Mouse (Mus musculus): ENCODE measurements around the gene Htatip2. TPM values are rescaled to one million over a fixed set of nuclear protein-coding genes. Genes with fewer than 3 reads are reported as not detected.

Htatip2 gene
- total RNA-seq (2023): 10 to 100 TPM; 27.3 to 27.7 TPM

GRCm38 (mm10) chr7:49758934-49759571 is at the start of gene Htatip2:
Gene Htatip2, plus strand, starts transcription at chr7:49759115.

DNA sequence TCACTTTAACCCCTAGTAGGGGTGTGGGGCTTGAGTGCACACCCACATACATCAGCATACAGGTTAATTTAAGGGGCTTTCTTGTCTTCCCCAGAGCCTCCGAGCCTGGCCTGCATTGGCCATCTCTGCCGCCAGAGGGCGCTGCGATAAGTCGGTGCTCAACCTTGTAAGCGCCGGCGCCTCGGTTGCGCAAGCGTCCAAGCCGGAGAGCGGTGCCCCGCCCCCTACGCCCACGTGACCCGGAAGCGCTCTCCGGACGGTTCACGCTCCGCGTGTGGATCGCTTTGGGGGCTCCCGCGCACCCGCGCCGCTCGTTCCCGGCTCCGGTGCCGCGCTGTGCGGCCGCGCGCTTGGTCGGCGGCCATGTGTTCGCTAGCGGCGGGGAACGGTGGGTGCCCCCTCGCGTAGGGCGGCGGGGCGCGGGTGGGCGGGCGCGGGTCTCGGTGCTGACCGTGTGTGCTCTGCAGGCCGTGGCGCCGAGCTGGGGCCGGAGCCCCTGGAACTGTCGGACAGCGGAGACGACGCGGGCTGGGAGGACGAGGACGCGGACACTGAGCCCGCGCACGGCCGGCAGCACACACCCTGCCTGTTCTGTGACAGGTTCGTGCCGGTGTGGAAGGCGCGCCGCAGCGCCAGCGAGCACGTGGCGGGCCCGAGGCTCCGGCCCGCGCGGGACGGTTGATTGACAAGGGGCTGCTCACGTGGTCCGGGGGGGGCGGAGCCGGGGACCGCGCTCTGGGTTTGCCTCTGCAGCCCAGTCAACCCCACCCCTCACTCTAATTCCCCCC is 19.4 kb downstream of the Htatip2 start, which contains the start of gene Prmt3:
Gene Prmt3, plus strand, starts transcription at position 233 of the 788 bp plus-strand sequence.

Other genes with a start within 250 kb of the Htatip2 start
- gene Dbx1, start 122.3 kb upstream of the Htatip2 start, total RNA-seq (2023): not detected
- 10 to 100 TPM; 19.1 to 22.3 TPM for gene Prmt3, start 19.2 kb downstream of the Htatip2 start, total RNA-seq (2023)
- gene Slc6a5, start 151.0 kb downstream of the Htatip2 start, total RNA-seq (2023): not detected
- not detected for gene Nell1, start 215.7 kb downstream of the Htatip2 start, total RNA-seq (2023)